Mouse (Mus musculus) hindbrain, embryonic 12.5 days (tissue): ENCODE data around the gene Atp13a4. TPM values are rescaled to one million over a fixed set of nuclear protein-coding genes. Genes with fewer than 3 reads are reported as not detected.

Experiments
- ATAC-seq: fragments of 200-750 bp; cut with Nextera tagmentation; 2 replicates; pipeline ENCODE4 v1.8.0; 2017; ENCODE audit warnings: moderate TSS enrichment; ENCODE audit not compliant: low FRiP score
- H3K27ac ChIP-seq: fragments of 300-500 bp; sonication (generic); 2 replicates; pipeline ENCODE4 v1.5.1; 2016; ENCODE audit warnings: mild to moderate bottlenecking
- H3K27me3 ChIP-seq: fragments of 300-500 bp; sonication (generic); 2 replicates; pipeline ENCODE4 v1.6.1; 2016; ENCODE audit warnings: mild to moderate bottlenecking
- H3K36me3 ChIP-seq: fragments of 300-500 bp; sonication (generic); 2 replicates; pipeline ENCODE4 v1.6.1; 2016; ENCODE audit warnings: mild to moderate bottlenecking
- H3K4me1 ChIP-seq: fragments of 300-500 bp; sonication (generic); 2 replicates; pipeline ENCODE4 v1.6.1; 2016
- H3K4me2 ChIP-seq: fragments of 300-500 bp; sonication (generic); replicated peaks from 2 replicates; pipeline ENCODE4 v1.6.1; 2016; ENCODE audit warnings: mild to moderate bottlenecking
- H3K4me3 ChIP-seq: fragments of 300-500 bp; sonication (generic); 2 replicates; pipeline ENCODE4 v1.5.1; 2016; ENCODE audit warnings: mild to moderate bottlenecking
- H3K9ac ChIP-seq: fragments of 300-500 bp; sonication (generic); 2 replicates; pipeline ENCODE4 v1.6.1; 2016; ENCODE audit warnings: mild to moderate bottlenecking, moderate library complexity
- H3K9me3 ChIP-seq: fragments of 300-500 bp; sonication (generic); replicated peaks from 2 replicates; pipeline ENCODE4 v1.6.1; 2016; ENCODE audit warnings: mild to moderate bottlenecking
- WGBS: fragments of 180-500 bp; shearing (Covaris S2); methylation state at CpG from one replicate; pipeline ENCODE4 v1.1.7; 2016; 5-methylcytosine and 5-hydroxymethylcytosine counted together
- polyA plus RNA-seq: library from polyadenylated mRNA; unstranded; fragments of >200 nt; fragmentation: Nextera tagmentation; extraction: Ambion mirVana; gene quantifications from 2 replicates; pipeline ENCODE4 v1.2.1, GENCODE M21; 2016

Atp13a4 gene
- polyA plus RNA-seq, 1 experiment from 2014 or later = 0.52 TPM

- no peaks in the 10 kb centered on the region for H3K4me1 ChIP-seq
- H3K27me3 ChIP-seq = no peaks in the 10 kb centered on the region
- no peak overlapping the region for H3K4me3 ChIP-seq
- 87% methylated on average over 8 of the region's 8 CpGs for WGBS
- H3K36me3 ChIP-seq = no peaks in the 10 kb centered on the region
- no peak overlapping the region for H3K27ac ChIP-seq
- ATAC-seq = no peak
- no peak overlapping the region for H3K4me2 ChIP-seq
- no peaks in the 10 kb centered on the region for H3K9me3 ChIP-seq
- H3K9ac ChIP-seq = no peak overlapping the region
These were observed 170.0 kb downstream of the Atp13a4 start for GRCm38 (mm10) chr16:29374636-29375035.

Other genes starting within 250 kb of the Atp13a4 start
- gene Atp13a5, start 166.1 kb downstream of the Atp13a4 start, polyA plus RNA-seq = 0.16 and 0.22 TPM in 2 replicates
- gene Opa1, start 34.5 kb upstream of the Atp13a4 start, polyA plus RNA-seq = 46.8 and 51.6 TPM in 2 replicates